Mouse (Mus musculus) granulocyte monocyte progenitor cell, adult 5-6 weeks (primary cell): ENCODE data around the gene Asb4. TPM values are rescaled to one million over a fixed set of nuclear protein-coding genes. Genes with fewer than 3 reads are reported as not detected.

ENCODE experiments used
- ATAC-seq: replicated peaks from 2 replicates; pipeline ENCODE4 v1.8.0; 2016; ENCODE audit warnings: mild to moderate bottlenecking, moderate TSS enrichment, inconsistent platforms; ENCODE audit not compliant: poor library complexity, severe bottlenecking
- total RNA-seq, 2 experiments: library from RNA; stranded (forward) in 1 of 2; stranded (reverse) in 1 of 2; fragments of 200-712, 200-1000 nt in 1 of 2; fragments of >200 nt in 1 of 2; fragmentation: Nextera tagmentation in 1 of 2; gene quantifications; 2 replicates each; pipeline ENCODE4 v1.2.3; 2014 to 2017

The Asb4 gene
- total RNA-seq, 2 experiments from 2014 or later, result not detected

GRCm38 (mm10) chr6:5390298-5390697 is 7.1 kb downstream of the Asb4 start:
- ATAC-seq, result peak; percentile 55; the same call in 1 of the 2 replicates

- ATAC-seq, result no peak
Measured at GRCm38 (mm10) chr6:5390952-5391351, 7.8 kb downstream of the Asb4 start.

- no peak for ATAC-seq
Measured at GRCm38 (mm10) chr6:5394971-5395370, 11.8 kb downstream of the Asb4 start.

GRCm38 (mm10) chr6:5396797-5397196 is 13.6 kb downstream of the Asb4 start:
- no peak for ATAC-seq

- ATAC-seq, result peak; percentile 100
Measured at GRCm38 (mm10) chr6:5401394-5401793, 18.2 kb downstream of the Asb4 start.

GRCm38 (mm10) chr6:5403095-5403815 is 20.1 kb downstream of the Asb4 start:
- ATAC-seq, result no peak

GRCm38 (mm10) chr6:5404016-5404415 is 20.8 kb downstream of the Asb4 start:
- ATAC-seq, result no peak

GRCm38 (mm10) chr6:5408451-5409177 is 25.4 kb downstream of the Asb4 start:
- no peak for ATAC-seq

- ATAC-seq, result no peak
Measured at GRCm38 (mm10) chr6:5409676-5410075, 26.5 kb downstream of the Asb4 start.

- ATAC-seq, result peak; percentile 94
Measured at GRCm38 (mm10) chr6:5410697-5411391, 27.7 kb downstream of the Asb4 start.

GRCm38 (mm10) chr6:5413282-5413681 is 30.1 kb downstream of the Asb4 start:
- peak; percentile 67 for ATAC-seq

- no peak for ATAC-seq
Measured at GRCm38 (mm10) chr6:5421442-5421841, 38.3 kb downstream of the Asb4 start.

GRCm38 (mm10) chr6:5422386-5422785 is 39.2 kb downstream of the Asb4 start:
- no peak for ATAC-seq

GRCm38 (mm10) chr6:5423594-5423993 is 40.4 kb downstream of the Asb4 start:
- no peak for ATAC-seq

- ATAC-seq, result no peak
Measured at GRCm38 (mm10) chr6:5427033-5427432, 43.8 kb downstream of the Asb4 start.

GRCm38 (mm10) chr6:5429562-5429961 is 46.4 kb downstream of the Asb4 start:
- no peak for ATAC-seq

- no peak for ATAC-seq
Measured at GRCm38 (mm10) chr6:5429982-5430550, 46.9 kb downstream of the Asb4 start.

GRCm38 (mm10) chr6:5433887-5434286 is 50.7 kb downstream of the Asb4 start:
- no peak for ATAC-seq

GRCm38 (mm10) chr6:5437757-5438156 is 54.6 kb downstream of the Asb4 start:
- peak; percentile 58 for ATAC-seq

- ATAC-seq, result no peak
Measured at GRCm38 (mm10) chr6:5441221-5441620, 58.0 kb downstream of the Asb4 start.
